In genomic region chr4:62727541-62728303, GRCm38 (mm10) we compare ENCODE assay signal across 8 mouse cellular contexts.
DNase-seq lines count a peak whose midpoint lies in the region; ATAC-seq and TF ChIP-seq lines count a peak whose summit lies in the region.

No protein-coding gene starts in this region.

- DNase-seq in layer of hippocampus, postnatal 36 days: peak; percentile 23 to 38
- DNase-seq in layer of hippocampus, adult 11-12 months (ENCODE audit: low spot score): no peak
- DNase-seq in adrenal gland, postnatal 25 days: peak; percentile 41
- peak; percentile 78 for DNase-seq in gastrocnemius, adult 18-20 months (ENCODE audit: low spot score)
- peak; percentile 34 for DNase-seq in limb, embryonic 14.5 days (ENCODE audit: low spot score)
- no peak for DNase-seq in spleen, adult 18-20 months
- DNase-seq in cerebellum, postnatal 36 days: no peak
- DNase-seq in embryo, embryonic 10 days (ENCODE audit: low spot score): no peak

- H3K4me1 ChIP-seq in limb, embryonic 14.5 days (ENCODE audit: control insufficient read depth, insufficient read depth, low read length): peaks cover 29% of the 10 kb centered on the region

- WGBS in limb, embryonic 14.5 days: 51% methylated on average over 20 of the region's 20 CpGs

- H3K9ac ChIP-seq in limb, embryonic 14.5 days (ENCODE audit: low read depth, low read length, severe bottlenecking): no peak overlapping the region

- ATAC-seq in limb, embryonic 14.5 days (ENCODE audit: low FRiP score, low read depth): peak; percentile 81

- H3K27me3 ChIP-seq in limb, embryonic 14.5 days (ENCODE audit: control insufficient read depth, insufficient read depth, low read length): no peaks in the 10 kb centered on the region

- H3K27ac ChIP-seq in limb, embryonic 14.5 days (replicated peaks; ENCODE audit: low read depth, low read length): peak overlapping the region; percentile 44; the same call in 1 of the 2 replicates

- 0 out of 2 replicates have a peak, but pooled peaks cover 2% of the 10 kb centered on the region for H3K9me3 ChIP-seq in limb, embryonic 14.5 days (ENCODE audit: control insufficient read depth, low read length)

- no peak overlapping the region for H3K4me3 ChIP-seq in limb, embryonic 14.5 days (replicated peaks; ENCODE audit: low read length)

- no peak for TF ChIP-seq POLR2A in limb, embryonic 14.5 days (IDR thresholded peaks at IDR 0.05; ENCODE audit: borderline replicate concordance, extremely low read depth, insufficient read depth, insufficient read length)

- H3K36me3 ChIP-seq in limb, embryonic 14.5 days (ENCODE audit: control insufficient read depth, insufficient read depth, low read length): no peaks in the 10 kb centered on the region

- H3K4me2 ChIP-seq in limb, embryonic 14.5 days (replicated peaks; ENCODE audit: low read depth, low read length, severe bottlenecking): no peak overlapping the region

Comparison
In these comparisons a context has a peak if more than half of its experiments do, and no peak if none do; other contexts are left out.
1. DNase-seq: peak in layer of hippocampus, postnatal 36 days (2 of 2), adrenal gland, postnatal 25 days (single experiment), gastrocnemius, adult 18-20 months (single experiment) and limb, embryonic 14.5 days (single experiment); none in layer of hippocampus, adult 11-12 months (single experiment), spleen, adult 18-20 months (0 of 2), cerebellum, postnatal 36 days (0 of 2) and embryo, embryonic 10 days (single experiment).